Mouse (Mus musculus) cerebellum, adult 2 months (tissue): Measurements from ENCODE around the gene Dohh. TPM values are rescaled to one million over a fixed set of nuclear protein-coding genes. Genes with fewer than 3 reads are reported as not detected.
A peak's percentile ranks its signal among the peaks of the same experiment; 100 is the strongest.

Experiments used
- DNase-seq, 2 experiments: peaks; one replicate each; pipeline ENCODE4 v3.0.0; 2021
- H3K27ac ChIP-seq: fragments of 200-500 bp; 2 replicates; pipeline ENCODE4 v1.5.1; 2012; ENCODE audit warnings: low read length, control low read depth, inconsistent platforms; ENCODE audit not compliant: insufficient read depth
- H3K27me3 ChIP-seq: fragments of 200-500 bp; 2 replicates; pipeline ENCODE4 v1.6.1; 2012; ENCODE audit warnings: inconsistent platforms, mild to moderate bottlenecking, low read length, moderate library complexity; ENCODE audit not compliant: control insufficient read depth, insufficient read depth
- H3K4me1 ChIP-seq: fragments of 200-500 bp; 2 replicates; pipeline ENCODE4 v1.6.1; 2011; ENCODE audit warnings: low read length; ENCODE audit not compliant: control insufficient read depth, insufficient read depth
- H3K4me3 ChIP-seq: fragments of 200-500 bp; replicated peaks from 2 replicates; pipeline ENCODE3; 2011; ENCODE audit warnings: mild to moderate bottlenecking, low read depth, low read length, control low read depth; ENCODE audit not compliant: insufficient read depth
- CTCF ChIP-seq: fragments of 200-500 bp; IDR thresholded peaks from 2 replicates; pipeline ENCODE4 v1.5.1; 2011; ENCODE audit warnings: low read depth, mild to moderate bottlenecking, control low read depth, low read length, moderate library complexity, borderline replicate concordance; ENCODE audit not compliant: insufficient read depth
- POLR2A ChIP-seq: fragments of 200-500 bp; IDR thresholded peaks from 2 replicates; pipeline ENCODE4 v1.6.1; 2011; ENCODE audit warnings: low read length, control low read depth, borderline replicate concordance; ENCODE audit not compliant: insufficient read depth
- WGBS: fragments of 180-500 bp; shearing (Covaris S2); methylation state at CpG from one replicate; pipeline ENCODE4 v1.1.7; 2018; 5-methylcytosine and 5-hydroxymethylcytosine counted together
- polyA plus RNA-seq: library from polyadenylated mRNA; depleted of rRNA; stranded (reverse); fragments of >200 nt; gene quantifications from 2 replicates; pipeline ENCODE4 v1.2.3, GENCODE M21; 2012

Gene Dohh
- polyA plus RNA-seq, 1 experiment, result 93.1 TPM

DNA sequence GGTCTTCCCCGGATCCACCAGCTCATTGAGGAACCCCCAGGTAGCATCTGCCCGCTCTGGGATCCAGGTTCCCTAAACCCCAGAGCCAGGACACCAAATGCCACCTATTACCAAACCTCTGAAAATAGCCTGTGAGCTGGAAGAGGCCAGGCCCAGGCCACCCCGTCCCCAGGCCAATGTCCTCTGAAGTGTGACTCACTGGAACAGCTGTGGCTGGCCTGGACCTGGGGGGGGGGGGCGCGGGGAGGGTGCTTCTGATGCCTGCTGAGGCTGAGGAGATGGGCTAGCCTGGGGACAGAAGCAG lies 37.5 kb downstream of the Dohh start:
- H3K4me3 ChIP-seq, result no peak overlapping the region
- 40% methylated on average over 5 of the region's 5 CpGs for WGBS
- DNase-seq, result peak in 1 of 2 experiments; percentile 23

DNA sequence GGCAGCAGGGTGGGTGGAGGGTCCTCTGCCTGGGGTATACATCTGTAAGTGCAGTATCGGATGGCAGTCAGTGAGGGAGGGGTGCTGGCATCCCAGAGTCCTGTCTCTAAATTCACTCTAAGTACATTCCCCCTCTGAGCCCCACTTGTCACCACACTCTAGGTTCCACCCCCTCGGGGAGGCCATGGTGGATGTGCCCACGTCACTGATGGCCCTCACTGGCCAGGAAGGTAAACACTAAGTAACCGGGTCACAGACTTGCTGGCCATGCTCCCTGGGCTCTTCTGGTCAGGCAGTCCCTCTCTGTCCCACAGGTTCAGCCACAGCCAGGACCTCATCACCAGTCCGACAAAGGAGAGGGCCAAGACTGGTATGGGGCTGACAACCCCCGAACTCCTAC lies 38.0 kb downstream of the Dohh start:
- Histone ChIP-seq H3K4me1 (peaks cover 66% of the 10 kb centered on the region), H3K27me3 (no peaks in the 10 kb centered on the region), H3K27ac (peak overlapping the region; percentile 52; the same call in 1 of the 2 replicates), H3K4me3 (no peak overlapping the region)
- WGBS, result 34% methylated on average over 6 of the region's 6 CpGs
- TF ChIP-seq CTCF (no peak), POLR2A (no peak)
- DNase-seq, result peak in 1 of 2 experiments; percentile 27

More for the DNA sequence above, 37.5 kb downstream of the Dohh start:
- TF ChIP-seq CTCF (no peak), POLR2A (no peak)
- H3K4me1 ChIP-seq, result peaks cover 67% of the 10 kb centered on the region
- no peaks in the 10 kb centered on the region for H3K27me3 ChIP-seq
- peak overlapping the region; percentile 35; the same call in 1 of the 2 replicates for H3K27ac ChIP-seq

DNA sequence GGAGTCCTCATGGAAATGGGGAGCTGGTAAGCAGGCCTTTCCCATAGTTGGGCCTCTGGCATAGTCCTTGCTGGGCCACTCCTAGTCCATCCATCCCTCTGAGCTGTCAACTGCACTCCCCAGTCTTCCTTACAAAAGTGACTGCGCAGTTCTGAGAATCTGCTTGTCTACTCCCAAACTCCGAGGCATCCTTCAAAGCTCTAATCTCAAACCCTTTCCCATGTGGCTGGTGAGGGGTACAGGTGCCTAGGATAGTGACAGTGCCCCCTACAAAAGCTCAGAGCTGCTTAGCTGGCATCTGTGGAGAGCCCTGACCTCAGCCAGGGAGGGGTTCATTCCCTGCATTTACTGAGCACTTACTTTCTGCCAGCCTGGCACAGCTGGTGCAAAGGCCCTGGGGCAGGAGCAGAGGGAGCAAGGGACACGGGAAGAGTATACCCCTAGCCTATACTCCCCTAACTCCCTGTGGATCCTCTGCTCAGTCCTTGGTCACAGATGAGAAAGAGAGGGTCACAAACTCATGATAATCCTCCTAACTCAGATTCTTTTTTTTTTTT lies 38.5 kb downstream of the Dohh start:
- peak; percentile 13 to 21 for DNase-seq
- Histone ChIP-seq H3K27me3 (no peaks in the 10 kb centered on the region), H3K4me3 (no peak overlapping the region), H3K27ac (peak overlapping the region; percentile 52), H3K4me1 (peaks cover 64% of the 10 kb centered on the region)
- TF ChIP-seq CTCF, result no peak
- WGBS, result 57% methylated on average over 3 of the region's 3 CpGs

DNA sequence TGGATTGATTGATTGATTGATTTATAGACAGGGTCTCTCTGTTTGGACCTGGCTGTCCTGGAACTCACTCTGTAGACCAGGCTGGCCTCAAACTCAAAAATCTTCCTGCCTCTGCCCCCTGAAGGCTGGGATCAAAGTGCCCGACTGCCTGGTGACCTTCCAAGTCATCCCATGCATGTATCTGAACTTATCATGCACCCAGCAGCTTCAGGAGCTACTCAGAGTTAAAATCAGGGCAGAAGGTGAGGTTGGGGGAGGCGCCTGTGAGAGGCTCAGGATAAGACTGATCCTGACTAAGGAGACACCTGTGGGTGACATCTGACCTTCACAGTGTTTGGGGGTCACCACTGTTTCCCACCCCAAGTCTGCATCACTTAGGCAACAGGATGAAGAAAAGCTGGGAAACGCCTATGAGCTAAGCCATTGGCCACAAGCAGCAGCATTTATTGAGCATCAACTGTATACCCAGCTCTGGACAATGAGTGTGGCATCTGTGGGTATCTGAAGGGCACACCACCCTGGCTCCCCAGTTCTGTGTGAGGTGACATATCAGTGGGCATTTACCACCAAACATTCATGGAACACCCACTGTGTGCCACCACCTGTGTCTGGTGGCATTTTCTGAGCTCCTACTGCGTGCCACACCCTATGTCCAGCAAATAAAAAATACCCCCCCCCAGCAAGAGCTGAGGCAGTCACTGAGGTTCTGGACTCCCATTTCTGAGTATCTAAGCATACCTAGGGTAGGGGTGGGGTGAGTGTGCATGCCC lies 39.4 kb downstream of the Dohh start:
- WGBS, result 41% methylated on average over 4 of the region's 4 CpGs
- DNase-seq, result no peak
- peak overlapping the region; percentile 89 for H3K27ac ChIP-seq
- no peaks in the 10 kb centered on the region for H3K27me3 ChIP-seq
- H3K4me1 ChIP-seq, result peaks cover 62% of the 10 kb centered on the region
- no peak for TF ChIP-seq POLR2A
- no peak for TF ChIP-seq CTCF
- peak overlapping the region; percentile 79 for H3K4me3 ChIP-seq

DNA sequence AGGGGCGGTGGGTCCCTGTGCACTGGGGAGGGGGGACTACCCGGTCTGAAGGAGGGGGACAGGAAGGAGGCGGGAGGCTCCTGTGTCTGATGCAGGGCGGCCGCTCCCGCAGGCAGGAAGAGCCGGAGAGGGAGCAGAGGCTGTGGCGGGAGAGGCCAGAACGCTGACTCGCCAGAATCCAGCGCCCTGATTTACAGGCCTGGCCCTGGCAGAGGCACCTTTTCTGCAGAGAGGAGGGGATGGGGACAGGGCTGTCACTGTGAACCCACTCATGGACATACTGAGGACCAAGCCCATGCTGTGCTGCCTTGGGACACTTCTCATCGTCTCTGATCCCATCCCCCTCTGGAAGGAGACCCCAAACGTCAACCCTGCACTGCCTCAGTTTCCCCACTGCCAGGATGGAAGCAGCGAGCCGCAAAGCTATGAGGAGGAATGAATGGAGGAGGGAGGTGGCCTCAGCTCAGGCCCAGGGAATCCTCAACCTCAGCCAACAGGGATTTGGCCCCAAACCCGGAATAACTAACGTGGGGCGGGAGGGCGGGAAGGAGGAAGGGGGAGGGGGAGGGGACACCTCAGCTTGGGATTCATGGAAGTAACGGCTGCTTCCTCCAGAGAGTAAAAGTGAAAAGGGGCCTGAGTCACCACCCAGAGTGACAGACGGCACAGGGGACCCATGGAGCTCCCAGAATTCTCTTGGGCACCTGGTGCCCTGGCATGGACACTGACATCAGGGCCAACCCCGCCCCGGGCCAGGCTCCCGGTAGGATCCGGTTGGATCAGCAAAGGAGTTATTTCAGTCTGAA lies 40.2 kb downstream of the Dohh start:
- 2% methylated on average over 25 of the region's 25 CpGs for WGBS
- H3K4me3 ChIP-seq, result peak overlapping the region; percentile 79

DNA sequence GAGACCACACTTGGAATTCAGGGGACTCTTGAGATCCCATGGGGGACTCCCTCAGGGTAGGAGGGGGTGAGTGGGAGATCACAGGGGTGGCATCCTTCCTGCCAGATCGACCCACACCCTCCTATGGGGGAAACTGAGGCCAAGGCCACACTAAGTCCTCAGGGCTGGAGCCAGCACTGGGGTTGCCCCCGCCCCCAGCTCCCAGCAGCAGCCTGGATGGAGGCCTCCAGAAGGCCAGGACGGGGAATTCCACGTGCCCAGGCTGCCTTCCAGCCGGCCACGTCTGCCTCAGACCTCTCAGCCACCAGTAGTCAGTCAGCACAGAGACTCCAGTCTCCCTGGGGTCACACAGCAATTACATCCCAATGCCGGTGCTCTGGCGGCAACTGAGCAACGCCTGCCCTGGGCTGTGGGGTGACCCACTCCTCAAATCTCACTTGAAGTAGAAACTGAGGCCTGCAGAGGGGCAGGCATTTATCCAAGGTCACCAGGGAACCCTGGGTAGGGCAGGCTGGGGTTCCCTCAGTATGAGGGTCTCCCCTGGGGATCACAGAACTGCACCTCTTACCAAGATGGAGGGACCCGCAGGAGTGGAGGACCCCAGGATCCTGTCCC lies 41.1 kb downstream of the Dohh start:
- Histone ChIP-seq H3K4me1 (peaks cover 49% of the 10 kb centered on the region), H3K27ac (peak overlapping the region; percentile 93), H3K4me3 (peak overlapping the region; percentile 79), H3K27me3 (no peaks in the 10 kb centered on the region)
- no peak for TF ChIP-seq POLR2A
- TF ChIP-seq CTCF, result no peak
- 2% methylated on average over 10 of the region's 10 CpGs for WGBS
- peak; percentile 71 to 73 for DNase-seq

More for the DNA sequence above, 40.2 kb downstream of the Dohh start:
- DNase-seq, result peak; percentile 91 to 96
- Histone ChIP-seq H3K27ac (peak overlapping the region; percentile 93), H3K27me3 (no peaks in the 10 kb centered on the region), H3K4me1 (peaks cover 58% of the 10 kb centered on the region)
- no peak for TF ChIP-seq CTCF
- no peak for TF ChIP-seq POLR2A

DNA sequence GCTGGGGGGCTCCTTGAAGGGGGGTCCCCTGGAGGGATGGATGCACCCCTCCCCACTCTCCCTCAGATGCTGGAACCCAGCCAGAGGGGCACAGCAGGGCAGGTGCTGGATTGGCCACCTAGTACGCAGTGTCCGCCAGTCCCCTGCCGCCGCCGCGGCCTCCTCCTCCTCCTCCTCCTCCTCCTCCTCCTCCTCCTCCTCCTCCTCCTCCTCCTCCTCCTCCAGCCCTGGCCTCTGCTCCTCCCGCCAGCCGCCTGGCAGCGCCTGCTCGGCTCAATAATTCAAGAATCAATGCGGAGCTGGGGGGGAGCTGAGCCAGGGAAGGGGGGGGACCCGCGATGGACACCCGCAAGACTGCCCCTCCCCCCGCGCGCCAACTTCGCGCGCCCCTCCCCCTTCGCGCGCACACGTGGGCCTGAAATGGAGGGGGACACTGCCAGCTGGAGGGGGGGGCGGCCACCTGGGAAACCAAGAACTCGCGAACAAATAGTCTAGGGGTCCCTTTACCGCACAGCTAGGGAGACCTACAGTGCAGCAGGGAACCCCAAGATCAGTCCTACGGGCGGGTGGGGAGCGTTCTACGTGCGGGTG lies 41.9 kb downstream of the Dohh start:
- DNase-seq, result peak; percentile 52 to 57
- Histone ChIP-seq H3K4me1 (peaks cover 41% of the 10 kb centered on the region), H3K27me3 (no peaks in the 10 kb centered on the region), H3K27ac (peak overlapping the region; percentile 95), H3K4me3 (peak overlapping the region; percentile 79)
- no peak for TF ChIP-seq CTCF
- no peak for TF ChIP-seq POLR2A
- under 1% methylated on average over 28 of the region's 33 CpGs for WGBS

DNA sequence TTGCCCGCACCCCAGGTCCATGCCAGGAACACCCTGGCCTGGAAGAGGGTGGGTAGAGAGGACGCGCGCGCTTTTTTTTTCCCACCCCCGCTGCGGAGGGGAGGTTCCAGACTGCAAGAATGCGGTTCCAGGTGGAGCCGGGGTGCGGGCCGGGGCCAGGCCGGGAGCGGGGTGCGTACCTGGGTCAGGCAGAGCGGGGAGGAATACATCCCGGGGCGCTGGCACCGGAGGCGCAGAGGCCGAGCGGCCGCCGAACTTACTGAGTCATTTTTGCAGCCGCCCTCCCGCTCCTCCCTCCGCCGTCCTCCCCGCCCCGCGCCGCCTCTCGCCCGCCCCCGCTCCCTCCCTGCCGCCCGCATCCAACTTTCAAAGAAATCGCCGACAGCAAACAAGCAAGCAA lies 42.7 kb downstream of the Dohh start:
- Histone ChIP-seq H3K27ac (peak overlapping the region; percentile 95), H3K4me3 (peak overlapping the region; percentile 79), H3K4me1 (peaks cover 40% of the 10 kb centered on the region), H3K27me3 (no peaks in the 10 kb centered on the region)
- under 1% methylated on average over 38 of the region's 38 CpGs for WGBS
- DNase-seq, result peak; percentile 82
- TF ChIP-seq CTCF, result no peak
- peak; percentile 32; the same call in 1 of the 2 replicates for TF ChIP-seq POLR2A
